Mouse (Mus musculus): ENCODE data around the gene Nol11. TPM values are rescaled to one million over a fixed set of nuclear protein-coding genes. Genes with fewer than 3 reads are reported as not detected.

Gene Nol11
- polyA plus RNA-seq, 1 experiment from 2014 or later = 54.4 TPM

Other genes starting within 250 kb of the Nol11 start
- 416 and 452 TPM in 2 replicates for gene Kpna2, start 189.8 kb downstream of the Nol11 start, polyA plus RNA-seq (2014; fragmentation: Nextera tagmentation; extraction: Ambion mirVana)
- 1.8 and 2.9 TPM in 2 replicates for gene 1810010H24Rik, start 163.7 kb downstream of the Nol11 start, polyA plus RNA-seq (2014; fragmentation: Nextera tagmentation; extraction: Ambion mirVana)
- gene Bptf, start 57.3 kb downstream of the Nol11 start, polyA plus RNA-seq (2014; fragmentation: Nextera tagmentation; extraction: Ambion mirVana) = 38.6 and 42.3 TPM in 2 replicates